Mouse (Mus musculus) cerebellum, adult 2 months (tissue): ENCODE measurements around the gene Chchd3. TPM values are rescaled to one million over a fixed set of nuclear protein-coding genes. Genes with fewer than 3 reads are reported as not detected.
A peak's percentile ranks its signal among the peaks of the same experiment; 100 is the strongest.

Source experiments
- DNase-seq, 2 experiments: peaks; one replicate each; pipeline ENCODE4 v3.0.0; 2021
- H3K27ac ChIP-seq: fragments of 200-500 bp; 2 replicates; pipeline ENCODE4 v1.5.1; 2012; ENCODE audit warnings: low read length, control low read depth, inconsistent platforms; ENCODE audit not compliant: insufficient read depth
- H3K27me3 ChIP-seq: fragments of 200-500 bp; 2 replicates; pipeline ENCODE4 v1.6.1; 2012; ENCODE audit warnings: inconsistent platforms, mild to moderate bottlenecking, low read length, moderate library complexity; ENCODE audit not compliant: control insufficient read depth, insufficient read depth
- H3K4me1 ChIP-seq: fragments of 200-500 bp; 2 replicates; pipeline ENCODE4 v1.6.1; 2011; ENCODE audit warnings: low read length; ENCODE audit not compliant: control insufficient read depth, insufficient read depth
- H3K4me3 ChIP-seq: fragments of 200-500 bp; replicated peaks from 2 replicates; pipeline ENCODE3; 2011; ENCODE audit warnings: mild to moderate bottlenecking, low read depth, low read length, control low read depth; ENCODE audit not compliant: insufficient read depth
- CTCF ChIP-seq: fragments of 200-500 bp; IDR thresholded peaks from 2 replicates; pipeline ENCODE4 v1.5.1; 2011; ENCODE audit warnings: low read depth, mild to moderate bottlenecking, control low read depth, low read length, moderate library complexity, borderline replicate concordance; ENCODE audit not compliant: insufficient read depth
- POLR2A ChIP-seq: fragments of 200-500 bp; IDR thresholded peaks from 2 replicates; pipeline ENCODE4 v1.6.1; 2011; ENCODE audit warnings: low read length, control low read depth, borderline replicate concordance; ENCODE audit not compliant: insufficient read depth
- WGBS: fragments of 180-500 bp; shearing (Covaris S2); methylation state at CpG from one replicate; pipeline ENCODE4 v1.1.7; 2018; 5-methylcytosine and 5-hydroxymethylcytosine counted together
- polyA plus RNA-seq: library from polyadenylated mRNA; depleted of rRNA; stranded (reverse); fragments of >200 nt; gene quantifications from 2 replicates; pipeline ENCODE4 v1.2.3, GENCODE M21; 2012

Gene Chchd3
- polyA plus RNA-seq, 1 experiment, result 157 TPM

GRCm38 (mm10) chr6:32943651-32944050 is 116.4 kb downstream of the Chchd3 start:
- Histone ChIP-seq H3K27ac (no peak overlapping the region), H3K27me3 (no peaks in the 10 kb centered on the region), H3K4me3 (no peak overlapping the region), H3K4me1 (peaks cover 2% of the 10 kb centered on the region; the same call in 1 of the 2 replicates)
- WGBS, result 54% methylated on average over 4 of the region's 4 CpGs
- peak; percentile 40 to 74 for DNase-seq
- TF ChIP-seq POLR2A (no peak), CTCF (no peak)

DNA sequence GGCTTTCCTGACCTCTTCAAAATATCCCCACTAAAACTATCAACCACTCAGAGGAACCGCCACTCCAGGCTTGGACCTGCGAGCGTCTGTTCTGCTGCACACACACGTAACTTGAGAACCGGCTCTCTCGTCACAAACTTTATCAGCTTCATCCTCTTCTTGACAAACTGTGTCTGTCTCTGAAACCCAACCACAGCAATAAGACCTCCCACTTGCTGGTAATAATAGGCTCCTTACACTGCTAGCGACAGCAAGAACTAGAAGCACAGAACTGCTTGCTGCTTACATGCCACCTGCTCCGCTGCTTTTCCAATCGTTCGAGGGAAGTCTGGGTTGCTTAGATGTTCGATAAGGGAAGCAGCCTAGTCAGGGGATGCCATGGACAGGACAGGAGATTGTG is 119.8 kb downstream of the Chchd3 start:
- H3K27me3 ChIP-seq, result no peaks in the 10 kb centered on the region
- no peaks in the 10 kb centered on the region; the same call in 1 of the 2 replicates for H3K4me1 ChIP-seq
- 89% methylated on average over 11 of the region's 11 CpGs for WGBS
- DNase-seq, result no peak
- TF ChIP-seq CTCF (no peak), POLR2A (no peak)
- no peak overlapping the region for H3K4me3 ChIP-seq
- H3K27ac ChIP-seq, result no peak overlapping the region

DNA sequence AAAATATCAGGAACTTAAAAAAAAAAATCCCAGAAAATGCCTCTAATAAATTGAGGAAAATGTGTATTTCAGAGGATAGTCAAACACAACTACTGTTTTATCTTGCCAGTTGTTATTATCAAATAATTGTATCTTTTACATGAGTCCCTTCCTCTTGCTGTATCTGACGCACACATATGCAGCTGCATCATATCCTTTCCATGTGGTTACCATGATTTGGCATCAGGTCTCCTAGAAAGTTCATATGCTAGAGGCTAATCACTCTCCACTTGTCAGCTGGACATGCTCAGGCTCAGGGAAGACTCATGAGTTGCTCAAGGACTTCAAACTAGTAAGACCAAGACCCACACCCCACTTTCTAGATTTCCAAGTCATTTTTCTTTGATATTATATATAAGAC is 122.4 kb downstream of the Chchd3 start:
- Histone ChIP-seq H3K4me1 (no peaks in the 10 kb centered on the region; the same call in 1 of the 2 replicates), H3K27ac (no peak overlapping the region), H3K4me3 (no peak overlapping the region), H3K27me3 (no peaks in the 10 kb centered on the region)
- no peak for TF ChIP-seq CTCF
- no peak for TF ChIP-seq POLR2A
- WGBS, result 98% methylated on average over 1 of the region's 1 CpGs
- no peak for DNase-seq

- no peak overlapping the region for H3K4me3 ChIP-seq
- H3K27me3 ChIP-seq, result no peaks in the 10 kb centered on the region
- no peak for DNase-seq
- no peaks in the 10 kb centered on the region; the same call in 1 of the 2 replicates for H3K4me1 ChIP-seq
- TF ChIP-seq POLR2A (no peak), CTCF (no peak)
- H3K27ac ChIP-seq, result no peak overlapping the region
- WGBS, result 89% methylated on average over 3 of the region's 3 CpGs
Observed at GRCm38 (mm10) chr6:32936794-32937193, 123.3 kb downstream of the Chchd3 start.

GRCm38 (mm10) chr6:32936365-32936764 is 123.7 kb downstream of the Chchd3 start:
- Histone ChIP-seq H3K27ac (no peak overlapping the region), H3K4me3 (no peak overlapping the region)

GRCm38 (mm10) chr6:32935576-32935975 is 124.5 kb downstream of the Chchd3 start:
- no peaks in the 10 kb centered on the region for H3K27me3 ChIP-seq

More at GRCm38 (mm10) chr6:32936365-32936764, 123.7 kb downstream of the Chchd3 start:
- H3K4me1 ChIP-seq, result no peaks in the 10 kb centered on the region; the same call in 1 of the 2 replicates
- no peaks in the 10 kb centered on the region for H3K27me3 ChIP-seq
- TF ChIP-seq CTCF (no peak), POLR2A (no peak)
- no peak for DNase-seq
- WGBS, result 52% methylated on average over 2 of the region's 2 CpGs

DNA sequence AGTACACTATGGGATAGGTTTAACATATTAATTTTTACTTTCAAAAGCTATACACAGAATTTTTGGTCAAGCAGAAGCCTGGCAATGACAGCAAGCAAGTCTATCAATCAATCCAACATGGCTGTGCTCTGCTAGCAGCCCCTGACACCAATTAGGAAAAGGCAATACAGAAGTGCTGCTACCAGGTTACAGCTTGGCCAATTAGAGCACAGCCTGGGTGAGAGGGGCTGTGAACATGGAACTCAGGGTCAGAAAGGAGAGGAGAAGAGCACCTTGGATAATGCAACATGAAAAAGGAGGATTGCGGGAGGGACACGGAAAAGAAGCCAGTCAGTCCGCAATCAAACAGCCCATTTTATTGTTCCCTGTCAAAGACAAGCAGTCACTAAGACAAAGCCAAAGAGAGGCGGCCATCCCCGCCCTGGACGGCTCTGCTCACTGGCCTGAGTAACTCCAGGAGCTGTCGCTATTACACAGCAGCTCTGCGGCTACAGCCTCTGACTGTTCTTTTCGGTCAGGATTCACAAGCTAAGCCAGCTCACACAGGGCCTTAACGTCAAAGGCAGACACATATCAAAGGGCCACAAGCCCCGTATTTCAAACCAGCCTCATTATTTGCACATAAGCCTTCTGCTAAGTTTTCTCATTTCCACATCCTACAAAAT is 128.8 kb downstream of the Chchd3 start:
- no peak for DNase-seq
- no peak overlapping the region for H3K4me3 ChIP-seq
- TF ChIP-seq CTCF (no peak), POLR2A (no peak)
- no peak overlapping the region for H3K27ac ChIP-seq
- no peaks in the 10 kb centered on the region for H3K27me3 ChIP-seq
- no peaks in the 10 kb centered on the region; the same call in 1 of the 2 replicates for H3K4me1 ChIP-seq
- 75% methylated on average over 11 of the region's 11 CpGs for WGBS

More at GRCm38 (mm10) chr6:32935576-32935975, 124.5 kb downstream of the Chchd3 start:
- DNase-seq, result no peak
- TF ChIP-seq POLR2A (no peak), CTCF (no peak)
- Histone ChIP-seq H3K27ac (no peak overlapping the region), H3K4me3 (no peak overlapping the region), H3K4me1 (no peaks in the 10 kb centered on the region; the same call in 1 of the 2 replicates)
- WGBS, result 95% methylated on average over 5 of the region's 5 CpGs

- no peak for TF ChIP-seq CTCF
- TF ChIP-seq POLR2A, result no peak
- DNase-seq, result no peak
- Histone ChIP-seq H3K27me3 (no peaks in the 10 kb centered on the region), H3K4me3 (no peak overlapping the region), H3K27ac (no peak overlapping the region), H3K4me1 (no peaks in the 10 kb centered on the region)
- 11% methylated on average over 1 of the region's 1 CpGs for WGBS
Observed at GRCm38 (mm10) chr6:32922391-32922790, 137.7 kb downstream of the Chchd3 start.
